Mouse (Mus musculus) intestine, embryonic 16.5 days (tissue): Measurements from ENCODE around the gene Mdk. TPM values are rescaled to one million over a fixed set of nuclear protein-coding genes. Genes with fewer than 3 reads are reported as not detected.
A peak's percentile ranks its signal among the peaks of the same experiment; 100 is the strongest.

Experiments used
- ATAC-seq: fragments of 200-750 bp; cut with Nextera tagmentation; 2 replicates; pipeline ENCODE4 v1.8.0; 2017; ENCODE audit warnings: moderate TSS enrichment, moderate library complexity
- H3K27ac ChIP-seq: fragments of 300-500 bp; sonication (generic); 2 replicates; pipeline ENCODE4 v1.5.1; 2014; ENCODE audit warnings: mild to moderate bottlenecking, low read length
- H3K27me3 ChIP-seq: fragments of 300-500 bp; sonication (generic); replicated peaks from 2 replicates; pipeline ENCODE4 v1.6.1; 2014; ENCODE audit warnings: low read length, control low read depth, mixed read lengths; ENCODE audit not compliant: control insufficient read depth, insufficient read depth
- H3K36me3 ChIP-seq: fragments of 300-500 bp; sonication (generic); 2 replicates; pipeline ENCODE4 v1.6.1; 2014; ENCODE audit warnings: low read length, control low read depth; ENCODE audit not compliant: control insufficient read depth, insufficient read depth
- H3K4me1 ChIP-seq: fragments of 300-500 bp; sonication (generic); 2 replicates; pipeline ENCODE4 v1.6.1; 2014; ENCODE audit warnings: low read length, control low read depth, mixed read lengths; ENCODE audit not compliant: control insufficient read depth, insufficient read depth
- H3K4me2 ChIP-seq: fragments of 300-500 bp; sonication (generic); 2 replicates; pipeline ENCODE4 v1.6.1; 2014; ENCODE audit warnings: low read depth, low read length, control low read depth
- H3K4me3 ChIP-seq: fragments of 300-500 bp; sonication (generic); 2 replicates; pipeline ENCODE4 v1.5.1; 2014; ENCODE audit warnings: mild to moderate bottlenecking, low read length
- H3K9ac ChIP-seq: fragments of 300-500 bp; sonication (generic); 2 replicates; pipeline ENCODE4 v1.6.1; 2014; ENCODE audit warnings: low read depth, low read length
- H3K9me3 ChIP-seq: fragments of 300-500 bp; sonication (generic); 2 replicates; pipeline ENCODE4 v1.6.1; 2016; ENCODE audit warnings: low read length, control low read depth; ENCODE audit not compliant: control insufficient read depth
- WGBS: fragments of 180-500 bp; shearing (Covaris S2); extraction: QIAGEN DNeasy Blood & Tissue Kit; methylation state at CpG from one replicate; pipeline ENCODE4 v1.1.7; 2014; 5-methylcytosine and 5-hydroxymethylcytosine counted together
- polyA plus RNA-seq: library from polyadenylated mRNA; unstranded; fragments of >200 nt; fragmentation: Nextera tagmentation; extraction: Ambion mirVana; gene quantifications from 2 replicates; pipeline ENCODE4 v1.2.1, GENCODE M21; 2015

Gene Mdk
- polyA plus RNA-seq, 1 experiment from 2014 or later, result 437 TPM

- H3K4me3 ChIP-seq, result no peak overlapping the region
- H3K36me3 ChIP-seq, result no peaks in the 10 kb centered on the region
- 90% methylated on average over 5 of the region's 5 CpGs for WGBS
- peak overlapping the region; percentile 74; the same call in 1 of the 2 replicates for H3K4me2 ChIP-seq
- ATAC-seq, result no peak
- no peaks in the 10 kb centered on the region for H3K27me3 ChIP-seq
- no peaks in the 10 kb centered on the region for H3K9me3 ChIP-seq
- H3K27ac ChIP-seq, result peak overlapping the region; percentile 2; the same call in 1 of the 2 replicates
- H3K4me1 ChIP-seq, result peaks cover 71% of the 10 kb centered on the region
- H3K9ac ChIP-seq, result 0 out of 2 replicates have a peak overlapping the region, but pooled peaks have one; percentile 61
These were observed 28.4 kb upstream of the Mdk start for GRCm38 (mm10) chr2:91960459-91960858.

- 70% methylated on average over 11 of the region's 11 CpGs for WGBS
These were observed 27.7 kb upstream of the Mdk start for GRCm38 (mm10) chr2:91959544-91960410.

GRCm38 (mm10) chr2:91958701-91959457, 26.8 kb upstream of the Mdk start:
- Histone ChIP-seq H3K27me3 (no peaks in the 10 kb centered on the region), H3K27ac (no peak overlapping the region), H3K9me3 (no peaks in the 10 kb centered on the region), H3K4me3 (no peak overlapping the region), H3K36me3 (no peaks in the 10 kb centered on the region), H3K9ac (0 out of 2 replicates have a peak overlapping the region, but pooled peaks have one; percentile 10), H3K4me1 (peaks cover 80% of the 10 kb centered on the region), H3K4me2 (no peak overlapping the region)
- ATAC-seq, result no peak
- 43% methylated on average over 10 of the region's 10 CpGs for WGBS

More at GRCm38 (mm10) chr2:91959544-91960410, 27.7 kb upstream of the Mdk start:
- H3K27me3 ChIP-seq, result no peaks in the 10 kb centered on the region
- H3K27ac ChIP-seq, result peak overlapping the region; percentile 14; the same call in 1 of the 2 replicates
- peaks cover 75% of the 10 kb centered on the region for H3K4me1 ChIP-seq
- no peak for ATAC-seq
- H3K9ac ChIP-seq, result 0 out of 2 replicates have a peak overlapping the region, but pooled peaks have one; percentile 61
- no peaks in the 10 kb centered on the region for H3K9me3 ChIP-seq
- no peaks in the 10 kb centered on the region for H3K36me3 ChIP-seq
- H3K4me3 ChIP-seq, result no peak overlapping the region
- H3K4me2 ChIP-seq, result peak overlapping the region; percentile 30

- WGBS, result 78% methylated on average over 8 of the region's 8 CpGs
- no peak for ATAC-seq
- Histone ChIP-seq H3K4me2 (no peak overlapping the region), H3K36me3 (no peaks in the 10 kb centered on the region), H3K27ac (no peak overlapping the region), H3K9ac (0 out of 2 replicates have a peak overlapping the region, but pooled peaks have one; percentile 0), H3K27me3 (no peaks in the 10 kb centered on the region), H3K4me3 (no peak overlapping the region), H3K4me1 (peaks cover 84% of the 10 kb centered on the region), H3K9me3 (no peaks in the 10 kb centered on the region)
These were observed 26.0 kb upstream of the Mdk start for GRCm38 (mm10) chr2:91958049-91958448.

GRCm38 (mm10) chr2:91957096-91957495, 25.0 kb upstream of the Mdk start:
- Histone ChIP-seq H3K36me3 (no peaks in the 10 kb centered on the region), H3K4me3 (no peak overlapping the region), H3K4me2 (no peak overlapping the region; the same call in 1 of the 2 replicates), H3K9ac (0 out of 2 replicates have a peak overlapping the region, but pooled peaks have one; percentile 0), H3K27me3 (no peaks in the 10 kb centered on the region), H3K27ac (no peak overlapping the region; the same call in none of the 2 replicates), H3K4me1 (peaks cover 81% of the 10 kb centered on the region), H3K9me3 (no peaks in the 10 kb centered on the region)
- WGBS, result 23% methylated on average over 4 of the region's 4 CpGs
- ATAC-seq, result peak; percentile 14; the same call in 1 of the 2 replicates

GRCm38 (mm10) chr2:91955875-91956274, 23.8 kb upstream of the Mdk start:
- 79% methylated on average over 6 of the region's 6 CpGs for WGBS
- no peaks in the 10 kb centered on the region for H3K9me3 ChIP-seq
- H3K4me3 ChIP-seq, result no peak overlapping the region
- H3K36me3 ChIP-seq, result no peaks in the 10 kb centered on the region
- H3K4me2 ChIP-seq, result no peak overlapping the region
- no peak for ATAC-seq
- peaks cover 70% of the 10 kb centered on the region for H3K4me1 ChIP-seq
- H3K27me3 ChIP-seq, result no peaks in the 10 kb centered on the region
- no peak overlapping the region for H3K9ac ChIP-seq
- H3K27ac ChIP-seq, result 0 out of 2 replicates have a peak overlapping the region, but pooled peaks have one; percentile 10

- no peaks in the 10 kb centered on the region for H3K27me3 ChIP-seq
- no peak for ATAC-seq
- no peak overlapping the region for H3K4me2 ChIP-seq
- WGBS, result 73% methylated on average over 4 of the region's 4 CpGs
- H3K4me3 ChIP-seq, result no peak overlapping the region
- peak overlapping the region; percentile 14; the same call in 1 of the 2 replicates for H3K27ac ChIP-seq
- H3K9me3 ChIP-seq, result no peaks in the 10 kb centered on the region
- H3K4me1 ChIP-seq, result peaks cover 68% of the 10 kb centered on the region
- no peak overlapping the region for H3K9ac ChIP-seq
- H3K36me3 ChIP-seq, result no peaks in the 10 kb centered on the region
These were observed 23.1 kb upstream of the Mdk start for GRCm38 (mm10) chr2:91955121-91955591.

GRCm38 (mm10) chr2:91953825-91954224, 21.7 kb upstream of the Mdk start:
- H3K36me3 ChIP-seq, result no peaks in the 10 kb centered on the region
- 0 out of 2 replicates have a peak overlapping the region, but pooled peaks have one; percentile 11 for H3K4me2 ChIP-seq
- H3K4me1 ChIP-seq, result peaks cover 68% of the 10 kb centered on the region
- H3K9me3 ChIP-seq, result no peaks in the 10 kb centered on the region
- peak overlapping the region; percentile 43 for H3K9ac ChIP-seq
- WGBS, result 7% methylated on average over 5 of the region's 5 CpGs
- no peak overlapping the region for H3K4me3 ChIP-seq
- H3K27ac ChIP-seq, result peak overlapping the region; percentile 40
- H3K27me3 ChIP-seq, result no peaks in the 10 kb centered on the region
- ATAC-seq, result peak; percentile 36
